Mouse (Mus musculus) gastrocnemius, postnatal 10 days (tissue): ENCODE results near the gene Rhbdf2. TPM values are rescaled to one million over a fixed set of nuclear protein-coding genes. Genes with fewer than 3 reads are reported as not detected.
"Not testable (repeated sequence)": the region's sequence is repeated elsewhere in the genome, so short reads cannot be mapped to it uniquely, and the experiment has no call there.

Experiments used
- DNase-seq: peaks from one replicate; pipeline ENCODE4 v3.0.0; 2021; ENCODE audit warnings: mixed read lengths
- total RNA-seq, 2 experiments: library from RNA; stranded (reverse); gene quantifications; 2 replicates each; pipeline ENCODE4 v1.2.3; 2021

The Rhbdf2 gene
- total RNA-seq, 2 experiments from 2014 or later = 5.2 to 8.4 TPM

GRCm38 (mm10) chr11:116643579-116644224, 16.9 kb upstream of the Rhbdf2 start:
- peak; percentile 30 for DNase-seq

GRCm38 (mm10) chr11:116642681-116643578, 16.1 kb upstream of the Rhbdf2 start:
- peak; percentile 94 for DNase-seq

DNA sequence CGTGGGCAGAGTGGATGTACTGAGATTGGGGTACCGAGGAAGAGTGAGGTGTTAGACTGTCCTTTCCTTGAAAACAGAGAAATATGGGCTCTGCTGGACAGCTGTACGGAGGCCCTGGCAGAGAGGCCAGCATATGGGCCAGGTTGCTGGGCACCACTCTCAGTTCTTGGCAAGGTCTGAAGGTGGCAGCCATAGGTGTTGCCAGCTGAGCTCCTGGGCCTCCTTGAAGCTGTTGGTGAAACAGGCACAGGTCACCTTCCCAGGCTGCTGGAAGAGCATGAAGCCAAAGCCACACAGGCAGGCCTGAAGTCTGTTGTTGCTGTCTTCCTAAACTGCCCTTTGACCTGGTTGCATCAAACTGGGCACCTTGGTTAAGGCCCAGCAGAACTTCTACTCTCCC, 14.9 kb upstream of the Rhbdf2 start:
- no peak for DNase-seq

- DNase-seq = peak; percentile 46
Observed at GRCm38 (mm10) chr11:116641168-116641567, 14.3 kb upstream of the Rhbdf2 start.

DNA sequence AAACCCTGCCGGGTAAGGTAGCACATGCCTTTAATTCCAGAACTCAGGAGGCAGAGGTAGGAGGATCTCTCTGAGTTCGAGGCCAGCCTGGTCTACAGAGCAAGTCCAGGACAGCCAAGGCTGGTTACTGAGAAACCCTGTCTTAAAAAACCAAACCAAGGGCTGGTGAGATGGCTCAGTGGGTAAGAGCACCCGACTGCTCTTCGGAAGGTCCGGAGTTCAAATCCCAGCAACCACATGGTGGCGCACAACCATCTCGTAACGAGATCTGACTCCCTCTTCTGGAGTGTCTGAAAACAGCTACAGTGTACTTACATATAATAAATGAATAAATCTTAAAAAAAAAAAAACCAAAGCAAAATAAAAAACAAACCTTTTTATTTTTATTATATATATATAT, 9.8 kb upstream of the Rhbdf2 start:
- not testable (repeated sequence) for DNase-seq

DNA sequence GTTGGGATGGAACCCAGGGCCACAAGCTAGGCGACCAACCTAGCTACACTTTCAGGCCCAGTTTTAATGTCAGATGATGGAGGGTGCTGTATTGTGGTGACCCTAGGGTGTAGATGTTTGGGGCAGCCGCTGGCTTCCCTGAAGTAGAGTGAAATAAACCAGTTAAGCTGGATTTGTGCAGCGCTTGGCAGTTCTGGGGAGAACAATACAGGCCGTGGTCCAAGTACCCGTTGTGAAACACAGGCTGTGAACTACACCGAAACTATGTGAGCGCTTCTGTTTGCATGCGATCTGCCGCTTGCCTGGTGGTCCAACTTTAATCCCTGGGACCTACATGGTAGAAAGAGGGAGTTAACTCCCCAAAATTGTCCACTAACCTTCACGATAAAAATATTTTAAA, 6.1 kb upstream of the Rhbdf2 start:
- DNase-seq = no peak

DNA sequence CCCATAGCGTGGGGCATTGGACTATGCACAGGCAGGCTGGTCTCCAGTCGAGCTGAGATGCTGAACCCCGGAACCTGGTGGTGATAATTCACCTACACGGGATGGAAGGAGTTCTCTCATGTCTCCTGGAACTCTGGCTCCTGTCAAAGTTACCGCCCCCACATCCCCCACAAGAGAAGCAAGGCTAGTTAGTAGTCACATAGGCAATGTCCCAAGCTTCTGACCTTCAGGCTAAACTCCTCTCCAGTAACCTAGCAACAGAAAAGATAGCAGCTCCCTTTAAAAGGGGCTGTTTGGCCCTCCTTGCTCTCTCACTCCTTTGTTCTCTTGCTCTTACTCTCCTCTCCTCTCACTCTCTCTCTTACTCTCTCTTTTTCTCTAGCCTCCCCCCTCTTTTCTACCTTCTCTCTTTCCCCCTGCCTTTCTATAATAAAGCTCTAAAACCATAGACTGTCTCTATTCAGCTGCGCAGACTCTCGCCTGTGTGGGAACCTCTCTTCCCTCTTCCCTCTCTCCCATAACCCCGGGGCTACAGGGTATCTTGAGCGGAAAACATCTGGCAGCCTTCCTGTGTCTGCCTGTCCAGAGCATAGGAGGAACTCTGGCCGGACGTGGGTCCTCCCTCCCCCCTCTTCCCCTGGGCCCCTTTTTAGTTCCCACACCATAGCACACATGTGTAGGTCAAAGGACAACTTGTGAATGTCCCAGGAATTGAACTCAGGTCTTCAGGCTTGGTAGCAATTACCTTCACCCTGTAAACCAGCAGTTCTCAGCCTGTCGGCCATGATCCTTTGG, 3.5 kb upstream of the Rhbdf2 start:
- DNase-seq = no peak

GRCm38 (mm10) chr11:116629472-116629871, 2.7 kb upstream of the Rhbdf2 start:
- no peak for DNase-seq

GRCm38 (mm10) chr11:116628712-116629111, 1.9 kb upstream of the Rhbdf2 start:
- DNase-seq = peak; percentile 84

- no peak for DNase-seq
Observed at GRCm38 (mm10) chr11:116627072-116628020, 527 bp upstream of the Rhbdf2 start.

- DNase-seq = peak; percentile 70
Observed at GRCm38 (mm10) chr11:116625081-116626000, 1.5 kb downstream of the Rhbdf2 start.

GRCm38 (mm10) chr11:116624131-116624832, 2.5 kb downstream of the Rhbdf2 start:
- DNase-seq = peak; percentile 81

GRCm38 (mm10) chr11:116623281-116624124, 3.3 kb downstream of the Rhbdf2 start:
- DNase-seq = no peak

- peak; percentile 76 for DNase-seq
Observed at GRCm38 (mm10) chr11:116621258-116621704, 5.5 kb downstream of the Rhbdf2 start.

- no peak for DNase-seq
Observed at GRCm38 (mm10) chr11:116620559-116621253, 6.1 kb downstream of the Rhbdf2 start.

DNA sequence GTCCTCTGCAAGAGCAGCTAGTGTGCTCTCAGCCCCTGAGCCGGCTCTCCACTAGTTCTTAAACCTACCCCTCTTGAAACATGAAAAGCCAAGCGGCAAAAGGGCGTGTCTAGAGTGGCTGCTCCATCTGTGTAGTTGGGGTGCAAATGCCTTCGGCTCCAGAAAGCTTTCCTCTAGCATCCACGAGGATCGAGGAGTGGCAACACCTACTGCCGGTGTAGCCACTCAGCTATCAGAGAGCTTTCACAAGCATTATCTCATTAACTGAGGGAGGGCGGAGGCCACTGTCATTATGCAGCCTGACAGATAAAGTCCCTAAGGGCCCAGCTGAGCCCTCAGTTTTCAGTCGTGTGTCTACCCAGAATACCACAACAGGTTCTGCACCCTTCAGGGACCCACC, 6.7 kb downstream of the Rhbdf2 start:
- DNase-seq = no peak

- DNase-seq = no peak
Observed at GRCm38 (mm10) chr11:116619561-116619960, 7.3 kb downstream of the Rhbdf2 start.

DNA sequence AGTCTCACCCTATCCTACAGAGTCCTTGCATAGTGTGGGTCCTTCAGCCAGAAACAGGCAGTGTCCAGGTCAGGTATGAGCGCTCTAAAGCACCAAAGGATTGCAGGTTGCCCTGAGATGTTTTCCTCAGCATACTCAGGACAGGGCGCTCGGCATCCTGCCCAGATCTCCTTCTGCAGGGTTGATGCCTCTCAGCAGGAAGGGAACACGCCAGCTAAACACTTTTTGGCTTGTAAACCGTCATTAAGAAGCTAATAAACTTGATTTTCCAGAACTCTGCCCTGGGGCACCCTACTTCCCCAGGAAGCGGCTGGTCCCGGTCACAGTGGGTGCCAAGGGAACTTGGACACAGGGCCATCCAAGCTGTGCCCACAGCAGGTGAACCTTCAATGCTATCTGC, 7.7 kb downstream of the Rhbdf2 start:
- DNase-seq = no peak
